Mouse (Mus musculus) liver, embryonic 16.5 days (tissue): ENCODE measurements at regions not wholly inside any gene's neighbourhood (a gene's known extent, or its start where the extent isn't known, plus 50 kb on each side); places are given as distances from the start of the nearest gene placed in this dataset.

Experiments used
- ATAC-seq: fragments of 200-750 bp; cut with Nextera tagmentation; 2 replicates; pipeline ENCODE4 v1.8.0; 2017; ENCODE audit warnings: low read depth, mild to moderate bottlenecking, moderate number of reproducible peaks, moderate library complexity
- H3K27ac ChIP-seq: fragments of 300-500 bp; sonication (generic); 2 replicates; pipeline ENCODE4 v1.5.1; 2014; ENCODE audit warnings: mild to moderate bottlenecking, low read length
- H3K27me3 ChIP-seq: fragments of 300-500 bp; sonication (generic); 2 replicates; pipeline ENCODE4 v1.6.1; 2014; ENCODE audit warnings: low read depth, low read length, mixed read lengths; ENCODE audit not compliant: control insufficient read depth, insufficient read depth
- H3K36me3 ChIP-seq: fragments of 300-500 bp; sonication (generic); 2 replicates; pipeline ENCODE4 v1.6.1; 2014; ENCODE audit warnings: mild to moderate bottlenecking; ENCODE audit not compliant: control insufficient read depth, insufficient read depth
- H3K4me1 ChIP-seq: fragments of 300-500 bp; sonication (generic); 2 replicates; pipeline ENCODE4 v1.6.1; 2014; ENCODE audit warnings: low read depth, low read length, mixed read lengths; ENCODE audit not compliant: control insufficient read depth
- H3K4me2 ChIP-seq: fragments of 300-500 bp; sonication (generic); 2 replicates; pipeline ENCODE4 v1.6.1; 2014; ENCODE audit warnings: low read depth, low read length, mixed read lengths
- H3K4me3 ChIP-seq: fragments of 300-500 bp; sonication (generic); 2 replicates; pipeline ENCODE4 v1.5.1; 2014; ENCODE audit warnings: low read depth, mild to moderate bottlenecking, low read length
- H3K9ac ChIP-seq: fragments of 300-500 bp; sonication (generic); 2 replicates; pipeline ENCODE4 v1.6.1; 2014; ENCODE audit warnings: low read depth, low read length
- H3K9me3 ChIP-seq: fragments of 300-500 bp; sonication (generic); replicated peaks from 2 replicates; pipeline ENCODE4 v1.6.1; 2016; ENCODE audit warnings: low read length; ENCODE audit not compliant: control insufficient read depth
- WGBS: fragments of 180-500 bp; shearing (Covaris S2); extraction: QIAGEN DNeasy Blood & Tissue Kit; methylation state at CpG from one replicate; pipeline ENCODE4 v1.1.7; 2014; ENCODE audit not compliant: insufficient replicate concordance; 5-methylcytosine and 5-hydroxymethylcytosine counted together

DNA sequence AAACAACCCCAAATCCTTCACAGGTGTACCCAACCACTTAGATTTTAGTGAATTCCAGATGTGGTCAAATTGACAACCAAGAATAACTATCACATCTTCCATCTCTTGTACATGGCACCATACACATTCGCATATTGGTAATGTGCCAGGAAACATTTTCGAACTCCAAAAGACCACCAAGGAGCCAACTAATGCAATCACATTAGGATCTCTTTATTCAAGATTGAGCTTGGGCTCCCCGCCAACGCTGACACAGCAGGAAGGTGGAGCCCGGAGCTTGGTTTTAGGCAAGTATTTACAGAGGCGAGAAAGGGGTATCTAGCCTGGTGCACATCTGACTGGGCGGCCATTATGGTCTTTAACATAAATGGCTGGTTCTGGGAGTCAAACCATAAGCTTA, 285.8 kb upstream of the Auts2 start:
- Histone ChIP-seq H3K27ac (no peak overlapping the region), H3K36me3 (no peaks in the 10 kb centered on the region)
- 74% methylated on average over 7 of the region's 7 CpGs for WGBS

GRCm38 (mm10) chr5:132827555-132828333, 284.6 kb upstream of the Auts2 start:
- no peak overlapping the region for H3K27ac ChIP-seq
- ATAC-seq = no peak
- H3K4me1 ChIP-seq = no peaks in the 10 kb centered on the region
- H3K9me3 ChIP-seq = no peaks in the 10 kb centered on the region
- no peak overlapping the region for H3K9ac ChIP-seq
- no peak overlapping the region for H3K4me3 ChIP-seq
- WGBS = 66% methylated on average over 10 of the region's 10 CpGs
- no peaks in the 10 kb centered on the region for H3K36me3 ChIP-seq
- no peaks in the 10 kb centered on the region for H3K27me3 ChIP-seq
- H3K4me2 ChIP-seq = no peak overlapping the region

More for the DNA sequence above, 285.8 kb upstream of the Auts2 start:
- no peak for ATAC-seq
- Histone ChIP-seq H3K4me3 (no peak overlapping the region), H3K4me2 (no peak overlapping the region), H3K9ac (no peak overlapping the region), H3K4me1 (no peaks in the 10 kb centered on the region), H3K9me3 (no peaks in the 10 kb centered on the region), H3K27me3 (no peaks in the 10 kb centered on the region)

GRCm38 (mm10) chr5:132826009-132826408, 282.9 kb upstream of the Auts2 start:
- 69% methylated on average over 5 of the region's 5 CpGs for WGBS
- no peak overlapping the region for H3K27ac ChIP-seq
- ATAC-seq = no peak
- H3K27me3 ChIP-seq = no peaks in the 10 kb centered on the region
- no peaks in the 10 kb centered on the region for H3K9me3 ChIP-seq
- no peaks in the 10 kb centered on the region for H3K4me1 ChIP-seq
- H3K9ac ChIP-seq = no peak overlapping the region
- no peak overlapping the region for H3K4me2 ChIP-seq
- no peak overlapping the region for H3K4me3 ChIP-seq
- H3K36me3 ChIP-seq = no peaks in the 10 kb centered on the region

GRCm38 (mm10) chr5:132817665-132818064, 274.5 kb upstream of the Auts2 start:
- ATAC-seq = no peak
- no peaks in the 10 kb centered on the region for H3K4me1 ChIP-seq
- WGBS = 66% methylated on average over 9 of the region's 9 CpGs

DNA sequence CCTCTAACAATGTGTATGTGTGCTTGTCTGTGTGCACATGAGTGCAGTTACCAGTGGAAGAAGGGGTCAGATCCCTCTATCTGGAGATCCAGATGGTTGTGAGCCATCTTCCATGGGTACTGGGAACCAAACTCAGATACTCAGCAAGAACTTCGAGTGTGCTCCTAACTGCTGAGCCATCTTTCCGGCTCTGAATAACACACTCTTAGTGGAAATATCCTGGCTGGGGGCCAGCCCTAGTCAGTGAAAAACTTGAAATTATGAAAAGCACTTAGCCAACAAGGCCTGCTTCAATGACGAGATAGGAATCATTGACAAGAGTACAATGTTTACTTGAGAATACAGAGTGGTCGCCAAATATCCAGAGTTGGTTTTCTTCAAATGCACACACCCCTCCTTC, 266.0 kb upstream of the Auts2 start:
- Histone ChIP-seq H3K27ac (no peak overlapping the region), H3K4me3 (no peak overlapping the region), H3K9me3 (no peaks in the 10 kb centered on the region), H3K4me1 (no peaks in the 10 kb centered on the region), H3K27me3 (no peaks in the 10 kb centered on the region), H3K36me3 (no peaks in the 10 kb centered on the region), H3K4me2 (no peak overlapping the region), H3K9ac (no peak overlapping the region)
- WGBS = 52% methylated on average over 4 of the region's 4 CpGs
- no peak for ATAC-seq

More at GRCm38 (mm10) chr5:132817665-132818064, 274.5 kb upstream of the Auts2 start:
- H3K27ac ChIP-seq = no peak overlapping the region
- no peak overlapping the region for H3K9ac ChIP-seq
- H3K4me2 ChIP-seq = no peak overlapping the region
- no peaks in the 10 kb centered on the region for H3K27me3 ChIP-seq
- H3K4me3 ChIP-seq = no peak overlapping the region
- no peaks in the 10 kb centered on the region for H3K9me3 ChIP-seq
- no peaks in the 10 kb centered on the region for H3K36me3 ChIP-seq

- Histone ChIP-seq H3K27ac (no peak overlapping the region), H3K27me3 (no peaks in the 10 kb centered on the region), H3K36me3 (no peaks in the 10 kb centered on the region), H3K4me1 (no peaks in the 10 kb centered on the region), H3K9me3 (peaks cover 2% of the 10 kb centered on the region; the same call in 1 of the 2 replicates), H3K4me2 (no peak overlapping the region), H3K9ac (no peak overlapping the region), H3K4me3 (no peak overlapping the region)
- no peak for ATAC-seq
- 59% methylated on average over 1 of the region's 1 CpGs for WGBS
Observed at GRCm38 (mm10) chr5:132796061-132796460, 252.9 kb upstream of the Auts2 start.

- Histone ChIP-seq H3K4me3 (no peak overlapping the region), H3K4me1 (no peaks in the 10 kb centered on the region), H3K27me3 (no peaks in the 10 kb centered on the region), H3K27ac (no peak overlapping the region), H3K36me3 (no peaks in the 10 kb centered on the region), H3K4me2 (no peak overlapping the region), H3K9ac (no peak overlapping the region), H3K9me3 (peaks cover 2% of the 10 kb centered on the region; the same call in 1 of the 2 replicates)
- 42% methylated on average over 5 of the region's 5 CpGs for WGBS
- ATAC-seq = no peak
Observed at GRCm38 (mm10) chr5:132792484-132792883, 249.3 kb upstream of the Auts2 start.

DNA sequence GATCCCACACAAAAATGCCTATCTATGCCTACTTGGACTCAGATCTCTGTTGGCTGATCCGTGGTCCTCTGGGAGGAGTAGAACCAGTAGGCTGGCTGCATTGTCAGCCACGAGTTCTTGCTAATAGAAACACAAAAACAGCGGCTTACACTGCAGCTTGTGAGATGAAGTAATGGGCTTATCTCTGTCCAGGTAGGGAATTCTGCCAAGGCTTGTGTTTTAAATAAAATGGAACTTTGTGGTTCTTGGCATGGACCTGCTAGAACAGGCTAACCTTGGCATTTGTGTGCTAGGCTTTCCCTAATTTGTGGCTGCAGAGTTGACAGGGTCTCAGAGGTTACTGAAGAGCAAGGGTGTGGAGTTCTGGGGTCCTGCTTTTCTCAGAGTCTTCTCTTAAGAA, 242.1 kb upstream of the Auts2 start:
- 39% methylated on average over 3 of the region's 3 CpGs for WGBS
- H3K4me1 ChIP-seq = no peaks in the 10 kb centered on the region
- no peaks in the 10 kb centered on the region for H3K27me3 ChIP-seq
- no peaks in the 10 kb centered on the region for H3K9me3 ChIP-seq
- H3K4me3 ChIP-seq = no peak overlapping the region
- H3K27ac ChIP-seq = no peak overlapping the region
- H3K4me2 ChIP-seq = no peak overlapping the region
- no peak for ATAC-seq
- no peak overlapping the region for H3K9ac ChIP-seq
- no peaks in the 10 kb centered on the region for H3K36me3 ChIP-seq

DNA sequence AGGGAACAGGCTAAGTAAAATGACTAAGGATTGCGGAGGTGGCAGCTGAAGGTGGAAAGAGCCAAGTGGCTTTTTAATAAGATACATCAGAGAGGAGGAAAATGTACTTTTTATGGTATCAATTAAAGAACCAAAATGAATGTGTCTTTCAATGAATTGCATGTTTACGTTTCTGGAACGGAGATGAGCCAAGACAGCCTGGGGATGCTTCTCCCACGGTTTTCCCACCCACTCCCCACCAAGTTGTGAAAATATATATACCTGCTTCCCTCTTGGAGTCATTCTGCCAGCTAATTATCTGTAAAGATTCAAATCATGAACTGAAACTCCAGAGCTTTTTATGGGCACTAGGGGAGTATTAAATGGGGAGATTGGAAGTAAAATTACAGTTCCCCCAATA, 241.6 kb upstream of the Auts2 start:
- Histone ChIP-seq H3K27ac (no peak overlapping the region), H3K4me3 (no peak overlapping the region), H3K4me2 (no peak overlapping the region), H3K9me3 (no peaks in the 10 kb centered on the region), H3K27me3 (no peaks in the 10 kb centered on the region), H3K9ac (no peak overlapping the region), H3K36me3 (no peaks in the 10 kb centered on the region), H3K4me1 (no peaks in the 10 kb centered on the region)
- 60% methylated on average over 4 of the region's 4 CpGs for WGBS
- ATAC-seq = no peak
